Mouse (Mus musculus): ENCODE data around the gene C330007P06Rik.

GRCm38 (mm10) chrX:36917749-36918148 is 43.8 kb upstream of the C330007P06Rik start:
- TF ChIP-seq CTCF (IDR thresholded peaks at IDR 0.05; ENCODE audit: low read depth, low read length) (no peak), POLR2AphosphoS5 (IDR thresholded peaks at IDR 0.05; ENCODE audit: insufficient replicate concordance, low read depth, low read length) (no peak), GATA2 (IDR thresholded peaks at IDR 0.05; ENCODE audit: borderline replicate concordance, low read depth, low read length) (no peak), GATA1 (IDR thresholded peaks at IDR 0.05; ENCODE audit: borderline replicate concordance, low read length) (no peak), TAL1 (conservative IDR thresholded peaks at IDR 0.05; ENCODE audit: low read depth, low read length) (no peak)

Measured in G1E (cell line).